Mouse (Mus musculus) gastrocnemius, postnatal 14 days (tissue): ENCODE results near the gene 2310057N15Rik. TPM values are rescaled to one million over a fixed set of nuclear protein-coding genes. Genes with fewer than 3 reads are reported as not detected.
"Not testable (repeated sequence)": the region's sequence is repeated elsewhere in the genome, so short reads cannot be mapped to it uniquely, and the experiment has no call there.

Experiments
- DNase-seq: peaks from one replicate; pipeline ENCODE4 v3.0.0; 2021; ENCODE audit warnings: mixed read lengths
- intact Hi-C: fragments of 180-260 bp; cut with DNase I; formaldehyde crosslinking; loops from one replicate; pipeline ENCODE4 v1.15.1; 2025; ENCODE audit warnings: low total_unique reads
- long read RNA-seq, 2 experiments: library from polyadenylated mRNA; stranded (forward); transcript quantifications; one replicate each; pipeline ENCODE4 v2.0.0; 2021
- total RNA-seq, 2 experiments: library from RNA; stranded (reverse); gene quantifications; 2 replicates each; pipeline ENCODE4 v1.2.3; 2021

2310057N15Rik gene
- not detected for total RNA-seq
- long read RNA-seq, experiment 1: 0 reads
- long read RNA-seq, experiment 2: 0 reads

DNA sequence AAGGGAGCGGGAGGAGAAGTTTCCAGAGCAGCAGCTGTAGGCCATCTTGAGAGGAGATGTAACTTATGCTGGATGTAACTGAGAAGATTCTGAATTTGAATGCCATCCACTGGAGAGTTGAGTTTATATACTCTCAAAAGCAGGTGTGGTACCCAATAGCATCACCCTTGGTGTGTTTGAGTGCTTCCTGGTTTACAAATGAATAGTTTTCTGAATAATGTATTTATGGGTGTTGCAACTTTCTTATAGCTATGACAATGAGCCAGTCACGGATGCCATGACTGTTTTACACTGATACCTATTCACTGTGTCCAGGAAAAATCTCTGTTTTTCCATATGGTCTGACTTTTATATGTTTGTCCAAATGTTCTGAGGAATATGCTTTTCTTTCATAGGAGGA is at the start of gene 2310057N15Rik:
Gene 2310057N15Rik, minus strand, starts transcription at position 101 of the 400 bp plus-strand sequence.
- no peak for DNase-seq
- intact Hi-C loops: no loop called here

DNA sequence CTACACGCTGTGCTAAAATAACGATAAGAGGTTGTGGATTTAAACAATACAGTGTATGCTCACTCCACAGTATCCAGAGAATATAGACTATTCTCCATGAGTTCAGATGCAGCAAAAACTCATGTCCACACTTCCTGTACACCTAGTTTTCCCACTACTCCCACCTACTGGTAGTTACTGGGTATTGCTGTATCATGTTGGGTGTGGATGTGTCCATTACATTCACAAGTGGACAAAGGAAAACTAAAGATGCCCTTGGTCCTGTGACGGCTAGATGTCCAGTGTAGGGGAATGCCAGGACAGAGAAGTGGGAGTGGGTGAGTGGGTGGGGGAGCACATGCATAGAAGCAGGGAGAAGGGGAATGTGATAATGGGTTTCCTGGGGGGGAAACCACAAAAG is 49.7 kb upstream of the 2310057N15Rik start:
- DNase-seq: no peak
- intact Hi-C loops: no loop called here

- intact Hi-C loops: no loop called here
- DNase-seq: peak; percentile 45
Observed at GRCm38 (mm10) chr16:88820066-88820465, 46.1 kb upstream of the 2310057N15Rik start, which contains the start of gene Krtap15. Gene Krtap15 (plus strand): TSS chr16:88820215.

GRCm38 (mm10) chr16:88811827-88812226 is 37.8 kb upstream of the 2310057N15Rik start, which contains the start of gene Gm20741:
Gene Gm20741 (minus strand): TSS chr16:88812220.
- intact Hi-C loops: no loop called here
- no peak for DNase-seq

- intact Hi-C loops: no loop called here
Observed at GRCm38 (mm10) chr16:88786786-88787185, 12.8 kb upstream of the 2310057N15Rik start.

GRCm38 (mm10) chr16:88777596-88777995 is 3.6 kb upstream of the 2310057N15Rik start, which contains the start of gene Gm5965:
Gene Gm5965 (plus strand): TSS chr16:88777896.
- no peak for DNase-seq
- intact Hi-C loops: no loop called here

More at GRCm38 (mm10) chr16:88786786-88787185, 12.8 kb upstream of the 2310057N15Rik start:
- no peak for DNase-seq

- intact Hi-C loops, DNase-seq: not testable (repeated sequence)
Observed at GRCm38 (mm10) chr16:88758547-88758946, 15.5 kb downstream of the 2310057N15Rik start, which contains the start of gene 2310034C09Rik. Gene 2310034C09Rik (plus strand): TSS chr16:88758847.

DNA sequence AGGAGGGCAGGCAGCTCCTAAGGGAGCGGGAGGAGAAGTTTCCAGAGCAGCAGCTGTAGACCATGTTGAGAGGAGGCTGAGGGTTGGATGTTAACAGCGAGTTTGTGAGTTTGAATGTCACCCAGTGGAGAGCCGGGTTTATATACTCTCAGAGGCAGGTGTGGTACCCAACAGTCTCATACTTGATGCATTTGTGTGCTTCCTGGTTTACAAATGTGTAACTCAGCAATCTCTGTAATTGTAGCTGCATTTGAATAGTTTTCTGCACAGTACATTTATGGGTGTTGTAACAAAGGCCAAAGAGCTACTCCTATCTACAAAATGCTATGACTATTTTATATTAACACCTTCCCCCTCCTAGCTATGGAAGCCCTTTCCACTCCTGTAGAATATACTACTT is 22.5 kb downstream of the 2310057N15Rik start, which contains the start of gene Krtap13:
Gene Krtap13, minus strand, starts transcription at position 101 of the 400 bp plus-strand sequence.
- intact Hi-C loops, DNase-seq: not testable (repeated sequence)

DNA sequence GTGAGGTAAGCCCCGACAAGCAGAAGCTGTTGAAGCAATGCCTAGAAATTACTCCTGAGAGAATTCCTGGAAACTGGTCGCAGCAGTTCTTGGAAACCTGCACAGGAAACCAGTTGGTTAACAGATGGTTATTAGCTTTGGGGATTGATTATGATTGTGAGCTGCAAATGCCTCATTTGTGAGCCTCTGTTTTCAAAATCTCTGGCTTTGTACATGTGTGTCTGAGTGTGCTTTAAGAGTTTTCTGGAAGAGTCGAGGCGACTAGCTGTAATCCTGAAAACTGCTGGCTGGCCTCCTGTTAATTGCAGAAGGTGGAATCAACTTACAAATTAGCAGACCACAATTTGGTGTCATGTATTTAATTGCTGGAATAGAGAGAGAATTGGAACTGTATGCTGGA is 26.1 kb downstream of the 2310057N15Rik start:
- intact Hi-C loops: no loop called here
- no peak for DNase-seq

DNA sequence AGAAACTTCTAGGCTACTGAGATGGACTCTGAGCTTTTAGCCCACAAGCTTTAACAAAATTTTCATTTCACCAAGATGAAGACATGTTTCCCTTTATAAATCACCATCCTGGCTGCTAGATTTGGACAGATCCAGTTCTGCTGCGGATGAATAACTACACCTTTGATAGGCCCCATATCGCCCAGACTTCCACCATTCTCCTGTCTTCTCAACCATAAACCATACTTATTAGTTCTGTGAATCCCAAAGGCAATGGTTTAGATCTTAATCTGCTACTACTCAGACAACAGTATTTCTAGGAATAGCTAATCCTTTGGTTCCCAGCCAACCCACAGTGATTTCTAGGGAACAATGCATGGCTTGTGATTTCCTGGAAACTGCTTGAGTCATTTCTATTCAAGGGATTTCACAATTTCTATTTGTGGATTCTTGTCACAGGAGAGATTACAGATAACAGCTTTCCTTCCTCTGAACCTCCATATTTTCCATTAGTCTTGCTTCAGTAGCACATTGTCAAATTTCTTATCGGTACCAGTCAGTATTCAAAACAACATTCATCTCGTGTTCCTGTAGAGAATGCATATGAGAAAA is 29.2 kb downstream of the 2310057N15Rik start:
- DNase-seq: no peak

GRCm38 (mm10) chr16:88735391-88735790 is 38.6 kb downstream of the 2310057N15Rik start:
- intact Hi-C loops: no loop called here
- DNase-seq: no peak

More for the DNA sequence above, 29.2 kb downstream of the 2310057N15Rik start:
- intact Hi-C loops: no loop called here

DNA sequence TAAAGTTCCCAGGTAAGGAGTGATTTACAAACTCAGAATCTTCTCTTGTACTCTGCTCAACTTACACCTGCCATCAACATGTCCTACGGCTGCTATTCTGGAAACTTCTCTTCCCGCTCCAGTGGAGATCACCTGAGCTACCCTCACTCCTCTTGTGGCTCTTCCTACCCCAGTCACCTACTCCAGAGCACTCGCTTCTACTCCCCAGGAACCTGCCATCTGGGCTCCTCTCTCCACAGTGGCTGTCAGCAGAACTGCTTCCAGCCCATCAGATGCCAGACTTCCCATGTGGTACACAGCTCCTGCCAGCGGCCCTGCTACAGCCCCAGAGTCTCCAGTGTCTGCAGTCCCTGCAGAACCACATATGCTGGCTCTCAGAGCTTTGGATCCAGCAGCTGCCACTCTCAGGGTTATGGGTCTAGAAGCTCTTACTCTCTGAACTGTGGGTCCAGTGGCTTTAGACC is 45.2 kb downstream of the 2310057N15Rik start, which contains the start of gene Krtap13-1:
Gene Krtap13-1, plus strand, starts transcription at position 51 of the 464 bp plus-strand sequence.
- DNase-seq: peak; percentile 59
- intact Hi-C loops: no loop called here

Other genes with a start within 250 kb of the 2310057N15Rik start
- gene Cldn8, start 211.0 kb downstream of the 2310057N15Rik start, total RNA-seq: not detected
- gene Krtap24-1, start 161.9 kb downstream of the 2310057N15Rik start, total RNA-seq: not detected
- gene 2310079G19Rik, start 146.5 kb downstream of the 2310057N15Rik start, total RNA-seq: not detected
- not detected for gene Krtap26-1, start 126.4 kb downstream of the 2310057N15Rik start, total RNA-seq
- not detected for gene Krtap27-1, start 102.5 kb downstream of the 2310057N15Rik start, total RNA-seq
- not detected for gene 2310061N02Rik, start 66.2 kb downstream of the 2310057N15Rik start, total RNA-seq
- gene Krtap13-1, start 45.3 kb downstream of the 2310057N15Rik start, total RNA-seq: not detected
- not detected for gene Krtap13, start 22.6 kb downstream of the 2310057N15Rik start, total RNA-seq
- gene 2310034C09Rik, start 15.4 kb downstream of the 2310057N15Rik start, total RNA-seq: not detected
- gene Gm5965, start 3.7 kb upstream of the 2310057N15Rik start, total RNA-seq: not detected
- gene Gm20741, start 38.0 kb upstream of the 2310057N15Rik start, total RNA-seq: not detected
- gene Krtap15, start 46.0 kb upstream of the 2310057N15Rik start, total RNA-seq: not detected
- gene Krtap14, start 51.9 kb upstream of the 2310057N15Rik start, total RNA-seq: not detected
- gene Krtap19-1, start 95.2 kb upstream of the 2310057N15Rik start, total RNA-seq: not detected
- not detected for gene Krtap19-2, start 100.1 kb upstream of the 2310057N15Rik start, total RNA-seq
- not detected for gene Krtap19-3, start 103.8 kb upstream of the 2310057N15Rik start, total RNA-seq
- gene Krtap19-4, start 110.9 kb upstream of the 2310057N15Rik start, total RNA-seq: not detected
- gene Krtap19-5, start 122.3 kb upstream of the 2310057N15Rik start, total RNA-seq: not detected
- gene Krtap19-9b, start 158.1 kb upstream of the 2310057N15Rik start, total RNA-seq: not detected
- gene Krtap16-3, start 188.7 kb upstream of the 2310057N15Rik start, total RNA-seq: not detected
- not detected for gene Krtap22-2, start 236.6 kb upstream of the 2310057N15Rik start, total RNA-seq
- gene Gm10229, start 241.1 kb upstream of the 2310057N15Rik start, total RNA-seq: not detected